Mouse (Mus musculus) heart, embryonic 16.5 days (tissue): ENCODE data around the gene Fam171b. TPM values are rescaled to one million over a fixed set of nuclear protein-coding genes. Genes with fewer than 3 reads are reported as not detected.

Experiments
- ATAC-seq: fragments of 200-750 bp; cut with Nextera tagmentation; replicated peaks from 2 replicates; pipeline ENCODE4 v1.8.0; 2017; ENCODE audit warnings: moderate number of reproducible peaks; ENCODE audit not compliant: insufficient read depth, low FRiP score; ENCODE audit errors: extremely low read depth
- H3K27ac ChIP-seq: fragments of 300-500 bp; sonication (generic); 2 replicates; pipeline ENCODE4 v1.5.1; 2014; ENCODE audit warnings: mild to moderate bottlenecking, low read length, control low read depth, moderate library complexity
- H3K27me3 ChIP-seq: fragments of 300-500 bp; sonication (generic); 2 replicates; pipeline ENCODE4 v1.6.1; 2014; ENCODE audit warnings: low read length, mixed read lengths; ENCODE audit not compliant: control insufficient read depth, insufficient read depth
- H3K36me3 ChIP-seq: fragments of 300-500 bp; sonication (generic); 2 replicates; pipeline ENCODE4 v1.6.1; 2014; ENCODE audit not compliant: control insufficient read depth, insufficient read depth
- H3K4me1 ChIP-seq: fragments of 300-500 bp; sonication (generic); 2 replicates; pipeline ENCODE4 v1.6.1; 2014; ENCODE audit warnings: low read length, mixed read lengths; ENCODE audit not compliant: control insufficient read depth, insufficient read depth
- H3K4me2 ChIP-seq: fragments of 300-500 bp; sonication (generic); 2 replicates; pipeline ENCODE4 v1.6.1; 2014; ENCODE audit warnings: low read depth, mild to moderate bottlenecking, control low read depth, low read length
- H3K4me3 ChIP-seq: fragments of 300-500 bp; sonication (generic); 2 replicates; pipeline ENCODE4 v1.5.1; 2014; ENCODE audit warnings: mild to moderate bottlenecking, control low read depth, low read length
- H3K9ac ChIP-seq: fragments of 300-500 bp; sonication (generic); 2 replicates; pipeline ENCODE4 v1.6.1; 2014; ENCODE audit warnings: low read length, control low read depth
- H3K9me3 ChIP-seq: fragments of 300-500 bp; sonication (generic); replicated peaks from 2 replicates; pipeline ENCODE4 v1.6.1; 2016; ENCODE audit warnings: low read length; ENCODE audit not compliant: control insufficient read depth
- WGBS: fragments of 180-500 bp; shearing (Covaris S2); extraction: QIAGEN DNeasy Blood & Tissue Kit; methylation state at CpG from one replicate; pipeline ENCODE4 v1.1.7; 2014; 5-methylcytosine and 5-hydroxymethylcytosine counted together
- polyA plus RNA-seq: library from polyadenylated mRNA; unstranded; fragments of >200 nt; fragmentation: Nextera tagmentation; extraction: Ambion mirVana; gene quantifications from 2 replicates; pipeline ENCODE4 v1.2.1, GENCODE M21; 2015

The Fam171b gene
- polyA plus RNA-seq, 1 experiment from 2014 or later: 1.8 TPM

DNA sequence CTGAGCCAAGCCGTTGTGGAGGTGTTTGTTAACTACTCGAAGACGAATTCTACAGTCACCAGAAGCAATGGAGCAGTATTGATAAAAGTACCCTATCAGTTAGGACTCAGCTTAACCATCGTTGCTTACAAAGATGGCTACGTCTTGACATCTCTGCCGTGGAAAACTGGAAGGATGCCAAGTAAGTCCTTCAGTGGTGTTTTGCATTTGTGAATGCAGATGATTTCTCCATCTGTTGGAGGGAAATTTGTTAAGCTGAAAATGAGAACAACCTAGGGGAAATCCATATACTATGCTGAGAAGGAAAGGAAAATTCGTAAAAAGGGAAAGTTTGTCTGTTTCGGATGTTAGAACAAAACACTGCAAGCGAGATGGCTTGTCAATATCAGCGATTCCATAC, 41.0 kb downstream of the Fam171b start:
- H3K9ac ChIP-seq: no peak overlapping the region

DNA sequence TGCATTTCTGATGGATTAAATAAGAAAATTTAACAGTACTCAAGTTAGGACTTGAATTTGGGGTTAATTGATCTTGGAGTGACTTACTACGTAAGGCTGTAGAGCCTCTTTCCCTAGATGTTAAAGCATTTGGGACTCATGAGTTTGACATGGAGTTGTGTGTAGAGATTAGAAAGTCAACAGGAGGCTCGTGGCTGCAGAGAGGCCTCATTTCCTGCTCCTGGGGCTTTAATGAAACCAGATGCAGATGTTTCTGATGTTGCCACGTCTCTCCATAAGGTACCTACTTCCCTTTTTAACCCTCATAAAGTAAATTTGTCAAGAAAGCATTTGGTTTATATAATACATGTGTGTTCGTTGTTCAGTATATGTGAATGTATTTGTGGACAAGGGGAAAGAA, 43.8 kb downstream of the Fam171b start:
- ATAC-seq: no peak

More for the DNA sequence above, 41.0 kb downstream of the Fam171b start:
- no peaks in the 10 kb centered on the region for H3K36me3 ChIP-seq
- H3K4me1 ChIP-seq: no peaks in the 10 kb centered on the region
- H3K9me3 ChIP-seq: no peaks in the 10 kb centered on the region
- H3K4me2 ChIP-seq: no peak overlapping the region
- H3K27me3 ChIP-seq: no peaks in the 10 kb centered on the region
- WGBS: 77% methylated on average over 10 of the region's 10 CpGs
- no peak overlapping the region for H3K4me3 ChIP-seq
- no peak for ATAC-seq
- H3K27ac ChIP-seq: no peak overlapping the region

DNA sequence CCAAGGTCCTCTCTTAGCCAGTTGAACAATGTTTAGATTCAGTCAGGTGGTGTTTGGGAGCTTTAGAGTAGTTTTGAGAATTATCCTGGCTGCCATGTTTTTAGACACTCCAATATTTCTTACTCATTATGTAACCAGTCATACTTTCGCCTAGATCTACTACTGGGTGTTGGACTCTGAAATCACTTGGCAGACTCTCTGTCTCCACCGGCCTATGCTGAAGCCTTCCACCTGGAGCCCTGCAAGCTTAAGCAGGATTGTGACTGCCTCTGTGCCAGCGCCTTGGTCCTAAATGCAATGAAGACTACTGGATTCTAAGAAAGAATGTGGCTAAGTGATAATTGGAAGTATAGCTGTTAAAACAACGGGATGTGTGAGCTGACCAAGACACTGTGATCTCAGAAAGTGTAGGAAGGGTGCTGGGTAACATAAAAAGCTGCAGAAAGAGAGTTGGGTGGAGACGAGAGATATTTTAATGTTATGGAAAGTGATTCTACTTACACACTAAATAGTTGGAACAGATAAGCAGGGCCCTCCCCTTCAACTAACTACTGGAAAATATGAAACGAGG, 71.5 kb downstream of the Fam171b start:
- Histone ChIP-seq H3K4me1 (no peaks in the 10 kb centered on the region), H3K27ac (no peak overlapping the region), H3K36me3 (no peaks in the 10 kb centered on the region), H3K4me2 (no peak overlapping the region), H3K4me3 (no peak overlapping the region), H3K9me3 (peaks cover 3% of the 10 kb centered on the region; the same call in 1 of the 2 replicates), H3K27me3 (no peaks in the 10 kb centered on the region), H3K9ac (no peak overlapping the region)
- 61% methylated on average over 6 of the region's 6 CpGs for WGBS
- ATAC-seq: no peak

More for the DNA sequence above, 43.8 kb downstream of the Fam171b start:
- 53% methylated on average over 4 of the region's 4 CpGs for WGBS
- H3K4me3 ChIP-seq: no peak overlapping the region
- H3K9ac ChIP-seq: no peak overlapping the region
- H3K9me3 ChIP-seq: no peaks in the 10 kb centered on the region
- no peaks in the 10 kb centered on the region for H3K36me3 ChIP-seq
- no peaks in the 10 kb centered on the region for H3K27me3 ChIP-seq
- no peaks in the 10 kb centered on the region for H3K4me1 ChIP-seq
- no peak overlapping the region for H3K27ac ChIP-seq
- no peak overlapping the region for H3K4me2 ChIP-seq

DNA sequence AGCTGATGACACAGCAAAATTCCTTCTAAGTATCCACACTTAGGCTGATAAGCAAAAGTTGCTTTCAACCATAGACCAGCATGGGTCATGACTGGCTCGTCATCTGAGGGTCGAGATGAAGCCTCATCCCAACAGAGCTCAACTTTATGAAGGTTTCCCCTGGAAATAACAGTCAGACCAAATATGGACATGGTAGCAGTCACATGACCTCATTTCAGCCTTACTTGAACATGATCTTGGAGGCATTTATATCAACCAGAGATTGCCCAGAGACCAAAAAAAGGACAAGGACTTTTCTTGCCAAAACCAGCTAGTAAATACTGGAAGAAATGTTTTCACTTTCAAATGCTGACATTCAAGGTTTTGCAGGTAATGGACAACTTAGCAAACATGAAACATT, 81.3 kb downstream of the Fam171b start:
- no peak overlapping the region for H3K27ac ChIP-seq
- no peak overlapping the region for H3K4me3 ChIP-seq
- no peak for ATAC-seq
- H3K27me3 ChIP-seq: no peaks in the 10 kb centered on the region
- H3K36me3 ChIP-seq: no peaks in the 10 kb centered on the region
- H3K4me2 ChIP-seq: no peak overlapping the region
- H3K9ac ChIP-seq: no peak overlapping the region
- WGBS: 81% methylated on average over 2 of the region's 2 CpGs
- H3K9me3 ChIP-seq: no peaks in the 10 kb centered on the region
- no peaks in the 10 kb centered on the region for H3K4me1 ChIP-seq

DNA sequence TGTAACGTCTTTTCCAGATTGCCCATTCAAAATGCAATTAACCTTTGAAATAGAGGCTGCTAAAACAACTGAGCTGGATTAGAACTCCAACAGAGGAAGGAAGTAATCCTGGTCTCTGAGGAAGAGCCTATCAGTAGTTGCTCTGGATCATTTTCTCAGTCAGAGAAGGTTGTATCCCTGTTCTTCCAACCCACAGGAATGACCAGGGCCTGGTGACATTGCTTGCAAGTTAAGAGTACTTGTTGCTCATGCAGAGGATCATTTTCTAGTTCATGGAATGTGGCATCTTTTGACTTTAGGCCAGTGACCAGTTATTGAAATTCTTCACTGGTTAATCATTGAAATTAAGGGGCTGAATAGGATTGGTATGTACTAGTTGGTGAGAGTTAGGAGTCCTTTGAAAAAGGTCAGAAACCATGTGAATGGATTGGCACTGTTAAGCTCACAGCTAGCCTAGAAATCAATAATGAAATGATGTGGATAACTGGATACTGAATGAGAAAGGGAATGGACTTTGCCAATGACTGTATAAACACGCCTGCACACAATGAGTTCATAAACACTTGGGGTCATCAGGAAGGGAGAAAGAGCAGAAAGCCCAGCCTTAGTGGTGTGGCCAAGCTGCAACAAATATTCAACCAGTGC, 89.6 kb downstream of the Fam171b start:
- Histone ChIP-seq H3K4me3 (no peak overlapping the region), H3K27me3 (no peaks in the 10 kb centered on the region), H3K4me1 (no peaks in the 10 kb centered on the region), H3K9me3 (no peaks in the 10 kb centered on the region), H3K9ac (no peak overlapping the region), H3K36me3 (no peaks in the 10 kb centered on the region), H3K4me2 (no peak overlapping the region), H3K27ac (no peak overlapping the region)
- WGBS: 63% methylated on average over 2 of the region's 2 CpGs
- no peak for ATAC-seq

DNA sequence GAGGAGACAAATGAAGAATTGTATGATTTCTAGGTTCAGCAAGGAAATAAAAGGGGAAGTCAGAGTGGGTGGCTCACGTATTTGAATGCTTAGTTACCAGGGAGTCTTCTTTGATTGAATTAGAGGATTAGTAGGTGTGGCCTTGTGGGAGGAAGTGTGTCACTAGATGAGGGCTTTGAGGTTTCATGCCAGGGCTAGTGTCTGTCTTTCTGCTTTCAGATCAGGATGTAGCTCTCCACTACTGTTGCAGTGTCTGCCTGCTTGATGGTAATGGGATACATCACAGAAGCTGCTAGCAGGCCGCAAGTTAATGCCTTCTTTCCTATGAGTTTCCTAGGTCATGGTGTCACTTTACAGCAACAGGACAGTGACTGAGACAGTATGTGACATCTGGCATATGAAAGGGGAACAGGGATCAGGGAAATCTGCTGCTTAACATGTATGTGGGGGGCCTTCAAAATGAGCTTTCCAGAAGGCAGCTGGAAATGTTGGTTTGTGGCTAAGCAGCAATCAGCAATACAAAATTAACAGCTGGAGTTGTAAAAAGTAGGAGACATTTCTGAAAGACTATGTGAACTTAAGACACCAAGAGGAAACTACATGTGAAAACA, 117.1 kb downstream of the Fam171b start:
- no peak overlapping the region for H3K4me3 ChIP-seq
- no peak overlapping the region for H3K9ac ChIP-seq
- no peak for ATAC-seq
- no peak overlapping the region for H3K27ac ChIP-seq
- no peaks in the 10 kb centered on the region for H3K36me3 ChIP-seq
- H3K27me3 ChIP-seq: no peaks in the 10 kb centered on the region
- 46% methylated on average over 2 of the region's 2 CpGs for WGBS
- no peak overlapping the region for H3K4me2 ChIP-seq
- no peaks in the 10 kb centered on the region for H3K9me3 ChIP-seq
- no peaks in the 10 kb centered on the region for H3K4me1 ChIP-seq

Other genes starting within 250 kb of the Fam171b start
- 70.8 and 91.3 TPM in 2 replicates for gene Zc3h15, start 168.2 kb upstream of the Fam171b start, polyA plus RNA-seq
- 34.8 and 43.4 TPM in 2 replicates for gene Itgav, start 88.2 kb upstream of the Fam171b start, polyA plus RNA-seq
- 0.08 TPM in 1 of 2 replicates, not detected in the other for gene Zswim2, start 128.6 kb downstream of the Fam171b start, polyA plus RNA-seq
- not detected in 2 replicates for gene Gm13698, start 143.1 kb downstream of the Fam171b start, polyA plus RNA-seq
- not detected in 2 replicates for gene Gm13693, start 148.9 kb downstream of the Fam171b start, polyA plus RNA-seq
- gene Gm13695, start 154.7 kb downstream of the Fam171b start, polyA plus RNA-seq: not detected in 2 replicates
- gene Gm13696, start 160.5 kb downstream of the Fam171b start, polyA plus RNA-seq: not detected in 2 replicates
- not detected in 2 replicates for gene Gm13694, start 166.3 kb downstream of the Fam171b start, polyA plus RNA-seq
- gene Gm13697, start 172.1 kb downstream of the Fam171b start, polyA plus RNA-seq: not detected in 2 replicates
- not detected in 2 replicates for gene Gm13691, start 177.9 kb downstream of the Fam171b start, polyA plus RNA-seq